ENCODE assay signal across 8 mouse cellular contexts in genomic region chr3:158210026-158210425, GRCm38 (mm10).
DNase-seq lines count a peak whose midpoint lies in the region; ATAC-seq and TF ChIP-seq lines count a peak whose summit lies in the region.

No protein-coding gene starts in this region.

- H3K4me3 ChIP-seq in hindbrain, embryonic 12.5 days: no peak overlapping the region
- H3K4me3 ChIP-seq in left cerebral cortex, adult 2 months: no peak overlapping the region
- no peak overlapping the region for H3K4me3 ChIP-seq in neural tube, embryonic 14.5 days (ENCODE audit: low read depth, low read length)

- peak; percentile 76; the same call in 1 of the 2 replicates for ATAC-seq in hindbrain, embryonic 12.5 days (ENCODE audit: low FRiP score)
- ATAC-seq in neural tube, embryonic 14.5 days (ENCODE audit: low read depth): peak; percentile 90

- intact Hi-C loops in left cerebral cortex, adult 2 months (cut with DNase I): loop anchor here (10.0 kb wide), 1 partner anchor 1335 kb away; no protein-coding TSS in a partner anchor

- DNase-seq in adrenal gland, adult 2 months: peak; percentile 8
- no peak for DNase-seq in adrenal gland, adult 8-10 months
- DNase-seq in A20 (ENCODE audit: low read depth, low spot score): peak; percentile 59
- DNase-seq in cerebellum, postnatal 25 days: peak; percentile 17 to 57
- DNase-seq in left cerebral cortex, adult 2 months (ENCODE audit: extremely low spot score in 1 of 2, low spot score in 2 of 2): no peak
- DNase-seq in spleen, postnatal 10 days (ENCODE audit: low spot score in 2 of 2): no peak

- 10% methylated on average over 2 of the region's 2 CpGs for WGBS in hindbrain, embryonic 12.5 days
- 9% methylated on average over 2 of the region's 2 CpGs for WGBS in neural tube, embryonic 14.5 days

- H3K9ac ChIP-seq in hindbrain, embryonic 12.5 days: no peak overlapping the region
- H3K9ac ChIP-seq in neural tube, embryonic 14.5 days (replicated peaks; ENCODE audit: low read depth, low read length): no peak overlapping the region

- 0 out of 2 replicates have a peak, but pooled peaks cover 2% of the 10 kb centered on the region for H3K4me1 ChIP-seq in hindbrain, embryonic 12.5 days
- no peaks in the 10 kb centered on the region for H3K4me1 ChIP-seq in neural tube, embryonic 14.5 days (ENCODE audit: control insufficient read depth, insufficient read depth, low read length)

- no peaks in the 10 kb centered on the region for H3K9me3 ChIP-seq in hindbrain, embryonic 12.5 days (replicated peaks)
- H3K9me3 ChIP-seq in neural tube, embryonic 14.5 days (ENCODE audit: control insufficient read depth, low read length): no peaks in the 10 kb centered on the region

- no peak overlapping the region for H3K27ac ChIP-seq in hindbrain, embryonic 12.5 days
- no peak overlapping the region for H3K27ac ChIP-seq in left cerebral cortex, adult 2 months
- H3K27ac ChIP-seq in neural tube, embryonic 14.5 days (ENCODE audit: low read depth, low read length): no peak overlapping the region

- TF ChIP-seq CTCF in left cerebral cortex, adult 2 months (IDR thresholded peaks at IDR 0.05): peak; percentile 67

- no peaks in the 10 kb centered on the region for H3K27me3 ChIP-seq in hindbrain, embryonic 12.5 days
- H3K27me3 ChIP-seq in neural tube, embryonic 14.5 days (ENCODE audit: control insufficient read depth, insufficient read depth, low read length): no peaks in the 10 kb centered on the region

- H3K4me2 ChIP-seq in hindbrain, embryonic 12.5 days (replicated peaks): no peak overlapping the region
- H3K4me2 ChIP-seq in neural tube, embryonic 14.5 days (ENCODE audit: low read depth, low read length): no peak overlapping the region

- no peaks in the 10 kb centered on the region for H3K36me3 ChIP-seq in hindbrain, embryonic 12.5 days
- no peaks in the 10 kb centered on the region for H3K36me3 ChIP-seq in neural tube, embryonic 14.5 days (ENCODE audit: control insufficient read depth, insufficient read depth, low read length)

Comparison
In these comparisons a context has a peak if more than half of its experiments do, and no peak if none do; other contexts are left out.
1. DNase-seq: peak in adrenal gland, adult 2 months (single experiment), A20 (single experiment) and cerebellum, postnatal 25 days (2 of 2); none in adrenal gland, adult 8-10 months (single experiment), left cerebral cortex, adult 2 months (0 of 2) and spleen, postnatal 10 days (0 of 2).